Mouse (Mus musculus) lung, postnatal 0 days (tissue): ENCODE measurements at regions not wholly inside any gene's neighbourhood (a gene's known extent, or its start where the extent isn't known, plus 50 kb on each side); places are given as distances from the start of the nearest gene placed in this dataset.

Source experiments
- CTCF ChIP-seq: IDR thresholded peaks from 2 replicates; pipeline ENCODE4 v1.5.1; 2016; ENCODE audit warnings: antibody characterized with exemption, mild to moderate bottlenecking
- EP300 ChIP-seq: IDR thresholded peaks from 2 replicates; pipeline ENCODE4 v1.6.1; 2016; ENCODE audit warnings: antibody characterized with exemption, mild to moderate bottlenecking, control low read depth

DNA sequence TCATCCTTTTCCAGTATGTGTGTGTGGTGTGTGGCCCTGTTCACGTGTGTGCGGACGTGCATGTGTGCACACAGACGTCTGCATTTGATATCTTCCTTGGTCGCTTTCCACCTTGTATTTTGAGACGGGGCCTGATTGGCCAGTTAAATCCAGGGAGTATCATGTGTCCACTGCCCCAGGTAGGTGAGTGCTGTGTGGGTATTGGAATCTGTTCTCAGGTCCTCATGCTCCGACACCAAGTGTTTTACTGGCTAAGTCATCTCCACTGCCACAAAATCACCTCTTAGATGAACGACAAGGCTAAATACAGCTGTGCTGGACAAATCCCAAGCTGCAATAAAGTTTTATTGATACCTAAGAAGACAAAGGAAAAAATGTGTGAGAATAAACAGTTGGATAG is 537.0 kb downstream of the Etnk1 start:
- TF ChIP-seq CTCF (no peak), EP300 (no peak)
